Mouse (Mus musculus) hindbrain, embryonic 13.5 days (tissue): Measurements from ENCODE around the gene Gm20388. TPM values are rescaled to one million over a fixed set of nuclear protein-coding genes. Genes with fewer than 3 reads are reported as not detected.
"Not testable (repeated sequence)": the region's sequence is repeated elsewhere in the genome, so short reads cannot be mapped to it uniquely, and the experiment has no call there.

Source experiments
- ATAC-seq: fragments of 200-750 bp; cut with Nextera tagmentation; 2 replicates; pipeline ENCODE4 v1.8.0; 2017; ENCODE audit warnings: moderate TSS enrichment; ENCODE audit not compliant: low FRiP score
- H3K27ac ChIP-seq: fragments of 300-500 bp; sonication (generic); 2 replicates; pipeline ENCODE4 v1.5.1; 2015; ENCODE audit warnings: inconsistent platforms, mild to moderate bottlenecking, moderate library complexity
- H3K27me3 ChIP-seq: fragments of 300-500 bp; sonication (generic); 2 replicates; pipeline ENCODE4 v1.6.1; 2015; ENCODE audit warnings: mild to moderate bottlenecking, inconsistent platforms
- H3K36me3 ChIP-seq: fragments of 300-500 bp; sonication (generic); 2 replicates; pipeline ENCODE4 v1.6.1; 2015; ENCODE audit warnings: mild to moderate bottlenecking, inconsistent platforms
- H3K4me1 ChIP-seq: fragments of 300-500 bp; sonication (generic); replicated peaks from 2 replicates; pipeline ENCODE4 v1.6.1; 2015; ENCODE audit warnings: inconsistent platforms
- H3K4me2 ChIP-seq: fragments of 300-500 bp; sonication (generic); 2 replicates; pipeline ENCODE4 v1.6.1; 2015; ENCODE audit warnings: inconsistent platforms, mild to moderate bottlenecking, moderate library complexity
- H3K4me3 ChIP-seq: fragments of 300-500 bp; sonication (generic); 2 replicates; pipeline ENCODE4 v1.5.1; 2015; ENCODE audit warnings: mild to moderate bottlenecking, inconsistent platforms
- H3K9ac ChIP-seq: fragments of 300-500 bp; sonication (generic); 2 replicates; pipeline ENCODE4 v1.6.1; 2015; ENCODE audit warnings: mild to moderate bottlenecking, inconsistent platforms
- H3K9me3 ChIP-seq: fragments of 300-500 bp; sonication (generic); 2 replicates; pipeline ENCODE4 v1.6.1; 2016; ENCODE audit warnings: inconsistent platforms
- WGBS: fragments of 180-500 bp; shearing (Covaris S2); methylation state at CpG from one replicate; pipeline ENCODE4 v1.1.7; 2015; 5-methylcytosine and 5-hydroxymethylcytosine counted together
- polyA plus RNA-seq: library from polyadenylated mRNA; unstranded; fragments of >200 nt; fragmentation: Nextera tagmentation; extraction: Ambion mirVana; gene quantifications from 2 replicates; pipeline ENCODE4 v1.2.1, GENCODE M21; 2015

Gene Gm20388
- polyA plus RNA-seq, 1 experiment from 2014 or later: 1.9 TPM

GRCm38 (mm10) chr8:120364093-120364725 is 453.6 kb downstream of the Gm20388 start:
- Histone ChIP-seq H3K9ac (no peak overlapping the region), H3K27ac (peak overlapping the region; percentile 18; the same call in 1 of the 2 replicates), H3K4me3 (no peak overlapping the region), H3K36me3 (no peaks in the 10 kb centered on the region), H3K4me2 (no peak overlapping the region), H3K9me3 (no peaks in the 10 kb centered on the region), H3K27me3 (0 out of 2 replicates have a peak, but pooled peaks cover 5% of the 10 kb centered on the region), H3K4me1 (peaks cover 61% of the 10 kb centered on the region)
- 40% methylated on average over 7 of the region's 7 CpGs for WGBS
- ATAC-seq: no peak

GRCm38 (mm10) chr8:120366840-120367239 is 456.2 kb downstream of the Gm20388 start:
- 89% methylated on average over 6 of the region's 6 CpGs for WGBS
- Histone ChIP-seq H3K4me2 (no peak overlapping the region), H3K36me3 (no peaks in the 10 kb centered on the region), H3K4me1 (peaks cover 55% of the 10 kb centered on the region), H3K27me3 (0 out of 2 replicates have a peak, but pooled peaks cover 5% of the 10 kb centered on the region), H3K9me3 (no peaks in the 10 kb centered on the region), H3K4me3 (no peak overlapping the region), H3K27ac (no peak overlapping the region), H3K9ac (no peak overlapping the region)
- ATAC-seq: no peak

GRCm38 (mm10) chr8:120368191-120368590 is 457.6 kb downstream of the Gm20388 start:
- not testable (repeated sequence) for ATAC-seq, H3K9me3 ChIP-seq, H3K27me3 ChIP-seq, H3K9ac ChIP-seq, H3K4me2 ChIP-seq, H3K36me3 ChIP-seq, H3K4me3 ChIP-seq
- 81% methylated on average over 1 of the region's 1 CpGs for WGBS
- peaks cover 56% of the 10 kb centered on the region for H3K4me1 ChIP-seq
- peak overlapping the region; percentile 55; the same call in 1 of the 2 replicates for H3K27ac ChIP-seq

- peaks cover 60% of the 10 kb centered on the region for H3K4me1 ChIP-seq
- WGBS: 26% methylated on average over 11 of the region's 11 CpGs
- H3K27ac ChIP-seq: peak overlapping the region; percentile 55
Measured at GRCm38 (mm10) chr8:120368814-120369649, 458.4 kb downstream of the Gm20388 start.

GRCm38 (mm10) chr8:120369956-120370355 is 459.3 kb downstream of the Gm20388 start:
- H3K4me1 ChIP-seq: peaks cover 64% of the 10 kb centered on the region
- no peak for ATAC-seq
- no peak overlapping the region for H3K4me2 ChIP-seq
- no peak overlapping the region for H3K27ac ChIP-seq
- no peak overlapping the region for H3K9ac ChIP-seq
- H3K4me3 ChIP-seq: no peak overlapping the region
- 0 out of 2 replicates have a peak, but pooled peaks cover 5% of the 10 kb centered on the region for H3K27me3 ChIP-seq
- no peaks in the 10 kb centered on the region for H3K9me3 ChIP-seq
- H3K36me3 ChIP-seq: no peaks in the 10 kb centered on the region
- WGBS: 54% methylated on average over 7 of the region's 7 CpGs

More at GRCm38 (mm10) chr8:120368814-120369649, 458.4 kb downstream of the Gm20388 start:
- peak; percentile 66 for ATAC-seq
- Histone ChIP-seq H3K9me3 (no peaks in the 10 kb centered on the region), H3K36me3 (no peaks in the 10 kb centered on the region), H3K27me3 (0 out of 2 replicates have a peak, but pooled peaks cover 5% of the 10 kb centered on the region), H3K9ac (no peak overlapping the region), H3K4me3 (no peak overlapping the region), H3K4me2 (no peak overlapping the region)

GRCm38 (mm10) chr8:120370461-120370860 is 459.8 kb downstream of the Gm20388 start:
- Histone ChIP-seq H3K9ac (no peak overlapping the region), H3K4me2 (no peak overlapping the region), H3K27me3 (0 out of 2 replicates have a peak, but pooled peaks cover 5% of the 10 kb centered on the region), H3K9me3 (no peaks in the 10 kb centered on the region), H3K4me3 (no peak overlapping the region), H3K36me3 (no peaks in the 10 kb centered on the region), H3K4me1 (peaks cover 69% of the 10 kb centered on the region), H3K27ac (no peak overlapping the region)
- no peak for ATAC-seq
- 62% methylated on average over 4 of the region's 4 CpGs for WGBS

- peaks cover 76% of the 10 kb centered on the region for H3K4me1 ChIP-seq
- no peak overlapping the region for H3K27ac ChIP-seq
- 74% methylated on average over 5 of the region's 5 CpGs for WGBS
- no peaks in the 10 kb centered on the region for H3K9me3 ChIP-seq
- no peaks in the 10 kb centered on the region for H3K36me3 ChIP-seq
- ATAC-seq: no peak
- H3K4me3 ChIP-seq: no peak overlapping the region
- no peak overlapping the region for H3K4me2 ChIP-seq
- H3K27me3 ChIP-seq: 0 out of 2 replicates have a peak, but pooled peaks cover 3% of the 10 kb centered on the region
- no peak overlapping the region for H3K9ac ChIP-seq
Measured at GRCm38 (mm10) chr8:120371146-120371545, 460.5 kb downstream of the Gm20388 start.

- Histone ChIP-seq H3K4me1 (peaks cover 83% of the 10 kb centered on the region), H3K4me3 (no peak overlapping the region), H3K4me2 (no peak overlapping the region), H3K9ac (no peak overlapping the region; the same call in 1 of the 2 replicates), H3K27ac (0 out of 2 replicates have a peak overlapping the region, but pooled peaks have one; percentile 23), H3K9me3 (no peaks in the 10 kb centered on the region), H3K27me3 (no peaks in the 10 kb centered on the region), H3K36me3 (no peaks in the 10 kb centered on the region)
- 71% methylated on average over 8 of the region's 8 CpGs for WGBS
- no peak for ATAC-seq
Measured at GRCm38 (mm10) chr8:120371725-120372457, 461.2 kb downstream of the Gm20388 start.

GRCm38 (mm10) chr8:120372684-120373083 is 462.0 kb downstream of the Gm20388 start:
- H3K4me1 ChIP-seq: peaks cover 86% of the 10 kb centered on the region
- no peak overlapping the region for H3K4me2 ChIP-seq

GRCm38 (mm10) chr8:120373621-120374020 is 463.0 kb downstream of the Gm20388 start:
- Histone ChIP-seq H3K4me1 (peaks cover 89% of the 10 kb centered on the region), H3K27me3 (no peaks in the 10 kb centered on the region), H3K4me2 (no peak overlapping the region), H3K27ac (peak overlapping the region; percentile 79), H3K9me3 (no peaks in the 10 kb centered on the region), H3K4me3 (no peak overlapping the region), H3K36me3 (no peaks in the 10 kb centered on the region), H3K9ac (peak overlapping the region; percentile 9; the same call in 1 of the 2 replicates)
- ATAC-seq: no peak
- WGBS: 82% methylated on average over 3 of the region's 3 CpGs

More at GRCm38 (mm10) chr8:120372684-120373083, 462.0 kb downstream of the Gm20388 start:
- no peaks in the 10 kb centered on the region for H3K36me3 ChIP-seq
- ATAC-seq: no peak
- no peaks in the 10 kb centered on the region for H3K27me3 ChIP-seq
- no peak overlapping the region for H3K27ac ChIP-seq
- H3K9ac ChIP-seq: no peak overlapping the region
- WGBS: 91% methylated on average over 6 of the region's 6 CpGs
- H3K4me3 ChIP-seq: no peak overlapping the region
- no peaks in the 10 kb centered on the region for H3K9me3 ChIP-seq

- peaks cover 89% of the 10 kb centered on the region for H3K4me1 ChIP-seq
- H3K27ac ChIP-seq: peak overlapping the region; percentile 79
- ATAC-seq: no peak
- WGBS: 47% methylated on average over 1 of the region's 1 CpGs
- no peaks in the 10 kb centered on the region for H3K36me3 ChIP-seq
- H3K9me3 ChIP-seq: no peaks in the 10 kb centered on the region
- H3K4me2 ChIP-seq: no peak overlapping the region
- H3K27me3 ChIP-seq: no peaks in the 10 kb centered on the region
- H3K4me3 ChIP-seq: no peak overlapping the region
- H3K9ac ChIP-seq: peak overlapping the region; percentile 9
Measured at GRCm38 (mm10) chr8:120374070-120374469, 463.4 kb downstream of the Gm20388 start.

- Histone ChIP-seq H3K27me3 (no peaks in the 10 kb centered on the region), H3K4me3 (no peak overlapping the region), H3K9ac (peak overlapping the region; percentile 9; the same call in 1 of the 2 replicates), H3K36me3 (no peaks in the 10 kb centered on the region), H3K4me2 (no peak overlapping the region), H3K27ac (peak overlapping the region; percentile 79), H3K9me3 (no peaks in the 10 kb centered on the region), H3K4me1 (peaks cover 90% of the 10 kb centered on the region)
- 23% methylated on average over 9 of the region's 9 CpGs for WGBS
- peak; percentile 18; the same call in 1 of the 2 replicates for ATAC-seq
Measured at GRCm38 (mm10) chr8:120374514-120374913, 463.9 kb downstream of the Gm20388 start.
